Mouse (Mus musculus) thymus, postnatal 25 days (tissue): ENCODE results near the gene Eps15l1.

Experiments
- DNase-seq: peaks from one replicate; pipeline ENCODE4 v3.0.0; 2022

The Eps15l1 gene

DNA sequence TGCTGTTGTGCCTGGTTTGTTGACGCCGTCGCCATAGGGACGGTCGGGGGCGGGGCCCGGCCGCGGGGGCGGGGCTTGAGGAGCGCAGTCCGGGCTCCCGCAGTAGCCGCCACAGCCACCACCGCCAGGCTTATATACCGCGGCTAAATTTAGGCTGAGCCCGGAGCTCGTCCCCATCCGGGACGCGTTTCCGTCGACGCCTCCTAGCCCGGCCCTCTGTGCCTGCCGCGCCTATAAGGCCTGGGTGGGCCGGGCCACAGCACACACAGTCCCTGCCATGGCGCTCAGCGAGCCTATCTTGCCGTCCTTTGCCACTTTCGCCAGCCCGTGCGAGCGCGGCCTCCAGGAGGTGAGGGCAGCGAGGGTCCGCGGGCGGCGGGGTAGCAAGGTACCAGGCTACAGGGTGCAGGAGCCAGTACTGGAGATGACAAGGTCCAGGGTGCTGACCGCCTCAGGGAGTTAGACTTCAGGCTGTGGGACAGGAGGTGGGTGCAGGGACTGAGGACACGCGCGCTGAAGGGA lies 102.4 kb downstream of the Eps15l1 start, which contains the start of gene Klf2:
TSS of gene Klf2 (plus strand) at position 233 of the 522 bp plus-strand sequence.
- DNase-seq = peak; percentile 94

DNA sequence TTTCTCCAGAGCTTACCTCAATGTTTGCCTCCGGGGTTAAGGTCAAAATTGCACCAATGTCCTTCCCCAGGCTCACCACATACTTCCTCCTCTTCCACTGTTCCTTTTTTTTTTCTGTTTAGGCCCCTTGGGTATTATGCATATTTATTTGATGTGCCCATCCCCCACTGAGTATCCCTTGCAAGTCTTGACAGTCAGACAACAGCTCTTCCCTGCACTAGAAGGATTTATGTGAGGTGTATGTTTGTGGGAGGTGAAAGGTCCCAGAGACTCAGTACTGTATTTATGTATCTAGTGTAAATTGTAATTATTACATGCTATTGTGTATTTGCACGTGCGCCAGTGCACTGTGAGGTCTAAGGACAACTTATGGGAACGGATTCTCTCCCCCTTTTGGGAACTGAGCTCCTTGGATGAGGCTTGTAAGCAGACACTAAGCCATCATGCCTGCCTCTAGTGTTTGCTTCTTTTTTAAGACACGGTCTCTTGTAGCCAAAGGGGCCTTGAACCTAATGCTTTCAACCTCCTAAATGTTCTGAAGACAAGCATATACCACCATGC lies 103.4 kb downstream of the Eps15l1 start:
- no peak for DNase-seq

DNA sequence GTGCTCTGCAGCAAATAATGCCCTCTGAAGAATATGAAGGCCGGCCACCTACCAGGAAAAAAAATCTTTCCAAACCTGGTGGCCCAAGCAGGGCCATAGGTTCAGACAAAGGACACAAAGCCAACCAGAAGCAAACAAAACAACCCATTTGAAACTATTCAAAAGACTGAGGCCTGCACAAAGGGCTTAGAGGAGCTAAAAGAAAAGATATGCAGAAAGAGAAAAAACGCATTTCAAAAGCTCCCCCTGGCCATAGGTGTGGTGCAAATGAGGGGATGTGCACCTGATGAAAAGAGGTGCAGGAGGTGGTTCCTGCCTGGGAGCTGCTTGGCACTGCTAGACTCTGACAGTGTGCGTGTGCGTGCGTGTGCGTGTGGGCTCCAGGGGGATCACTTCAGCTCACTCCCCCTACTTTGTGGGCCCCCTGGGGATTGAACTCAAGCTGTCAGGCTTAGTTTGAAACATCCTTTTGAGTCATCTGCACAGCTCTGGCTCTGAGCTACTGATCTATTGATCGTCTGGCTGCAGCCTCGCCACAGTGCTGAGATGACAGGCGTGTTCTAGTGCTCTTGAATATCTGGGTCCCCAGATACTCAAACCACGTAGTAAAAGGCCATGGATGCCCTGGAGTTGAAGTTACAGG lies 105.1 kb downstream of the Eps15l1 start:
- DNase-seq = no peak

DNA sequence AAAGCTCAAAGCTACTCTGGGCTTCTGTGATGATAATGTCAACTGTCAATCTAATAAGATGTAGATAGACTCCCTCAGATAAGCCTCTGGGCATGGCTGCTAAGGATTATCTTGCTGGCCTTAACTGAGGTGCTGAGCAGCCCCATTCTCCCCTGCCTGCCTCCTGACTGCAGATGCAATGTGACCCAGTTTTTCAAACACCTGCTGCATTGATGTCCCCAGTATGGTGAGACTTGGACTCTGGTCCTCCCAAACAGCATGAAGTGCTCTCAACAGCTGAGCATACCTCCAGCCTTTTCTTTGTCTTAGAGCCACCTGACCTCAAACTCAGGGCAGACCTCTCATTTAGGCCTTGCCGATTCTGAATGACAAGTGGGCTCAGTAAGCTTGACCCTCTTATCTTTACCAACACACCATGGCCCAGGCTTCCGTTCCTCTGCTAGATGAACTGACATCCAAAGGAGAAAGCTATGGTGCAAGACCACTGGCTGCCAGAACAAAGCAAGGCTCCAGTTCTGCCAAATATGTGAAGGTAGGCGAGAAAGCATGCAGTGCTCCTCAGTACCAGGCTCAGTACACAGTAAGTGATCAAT lies 108.2 kb downstream of the Eps15l1 start:
- DNase-seq = peak; percentile 64

DNA sequence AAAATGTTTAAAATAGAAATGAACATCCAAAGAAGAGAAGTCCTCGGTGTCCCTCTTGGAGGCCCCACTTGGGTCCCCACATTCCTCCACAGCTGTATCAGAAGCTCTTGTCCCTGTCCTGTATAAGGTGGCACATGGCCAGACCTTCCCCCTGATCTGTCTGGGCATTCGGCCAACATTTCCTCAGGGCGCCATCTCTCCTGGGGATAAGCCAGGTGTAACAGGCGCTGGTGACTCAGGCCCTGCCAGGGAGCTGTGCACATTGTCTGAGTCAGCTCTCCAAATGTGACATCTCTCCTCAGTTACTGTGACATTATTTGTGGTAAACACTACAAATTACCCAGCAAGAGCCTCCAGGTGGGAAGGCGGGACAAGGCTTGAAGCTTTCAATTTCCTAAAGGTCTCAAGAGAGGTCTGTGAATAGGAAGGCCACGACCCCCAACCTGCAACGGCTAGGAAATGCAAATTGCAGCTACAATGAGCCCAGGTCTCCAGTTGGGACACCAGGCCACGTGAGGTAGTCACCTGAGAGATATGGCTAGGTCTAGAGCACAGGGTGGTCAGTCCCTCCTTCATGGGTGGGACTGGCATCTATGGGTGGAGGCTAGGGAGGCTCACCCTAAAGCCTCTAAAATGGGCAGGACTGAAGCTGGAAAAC lies 110.3 kb downstream of the Eps15l1 start:
- DNase-seq = no peak

DNA sequence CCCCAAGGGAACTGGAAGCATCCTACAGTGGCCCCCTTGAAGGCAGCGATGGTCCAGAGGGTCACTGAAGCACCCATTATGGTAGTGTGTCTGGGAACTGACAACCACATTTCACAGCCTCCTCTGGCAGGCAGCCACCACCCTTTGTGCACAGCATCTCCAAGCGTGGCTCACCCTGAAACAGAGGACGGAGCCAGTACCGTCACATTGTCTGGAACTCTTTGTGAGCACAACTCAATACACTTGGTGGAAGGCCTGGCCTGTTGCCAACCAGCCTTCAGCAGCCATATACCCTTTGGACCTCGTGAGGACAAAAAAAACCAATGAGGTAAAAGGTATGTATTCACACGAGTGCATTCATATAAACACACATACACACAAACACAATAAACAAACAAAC lies 113.0 kb downstream of the Eps15l1 start:
- DNase-seq = no peak

DNA sequence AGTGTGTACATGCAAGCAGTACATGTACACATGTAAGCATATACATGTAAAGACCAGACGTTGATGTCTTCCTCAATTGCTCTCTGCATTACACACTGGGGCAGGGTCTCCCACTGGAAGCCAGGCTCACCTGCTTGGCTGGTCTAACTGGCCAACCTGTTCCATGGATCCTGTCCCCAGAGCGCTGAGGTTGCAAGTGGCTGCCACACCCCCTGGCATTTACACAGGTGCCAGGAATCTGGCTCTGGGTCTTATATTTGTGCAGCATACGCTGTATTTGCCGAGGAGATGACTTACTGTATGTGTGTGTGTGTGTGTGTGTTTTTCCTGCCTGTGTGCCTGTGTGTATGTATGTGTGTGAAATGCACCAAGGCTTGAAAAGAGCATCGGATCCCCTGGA lies 114.3 kb downstream of the Eps15l1 start:
- DNase-seq = no peak

DNA sequence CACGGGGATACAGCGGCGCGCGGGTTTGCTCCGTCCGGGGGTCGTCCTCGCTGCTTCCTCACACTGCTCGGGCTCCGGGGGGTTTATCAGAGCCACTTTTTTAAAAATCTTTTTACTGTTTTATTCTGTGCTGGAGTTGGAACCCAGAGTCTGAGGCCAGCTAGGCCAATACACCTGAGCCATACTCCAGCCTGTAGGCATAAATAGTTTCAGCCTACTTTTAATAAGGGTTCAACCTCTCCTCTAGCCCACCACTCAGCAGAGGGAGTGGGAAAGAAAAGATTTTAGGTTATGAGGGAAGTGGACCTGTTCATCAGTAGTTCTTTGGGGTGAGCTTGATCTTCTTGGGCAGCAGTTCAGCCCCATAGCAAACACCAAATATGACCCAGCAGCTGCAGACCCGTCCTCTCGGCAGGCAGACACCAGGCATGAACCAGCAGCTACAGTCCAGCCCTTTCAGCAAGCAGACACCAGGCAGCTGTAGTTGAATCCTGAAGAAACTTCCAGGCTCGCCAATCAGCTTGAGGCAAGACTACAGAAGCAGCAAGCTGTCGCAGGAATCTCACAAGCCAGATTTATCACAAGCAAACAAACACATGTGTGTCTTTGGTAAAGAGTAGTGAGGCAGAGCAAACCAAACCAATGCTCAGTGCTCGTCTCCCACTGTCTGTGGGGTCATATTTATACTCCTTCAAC lies 115.9 kb downstream of the Eps15l1 start, which contains the start of gene Gm10282:
TSS of gene Gm10282 (minus strand) at position 51 of the 696 bp plus-strand sequence.
- no peak for DNase-seq

DNA sequence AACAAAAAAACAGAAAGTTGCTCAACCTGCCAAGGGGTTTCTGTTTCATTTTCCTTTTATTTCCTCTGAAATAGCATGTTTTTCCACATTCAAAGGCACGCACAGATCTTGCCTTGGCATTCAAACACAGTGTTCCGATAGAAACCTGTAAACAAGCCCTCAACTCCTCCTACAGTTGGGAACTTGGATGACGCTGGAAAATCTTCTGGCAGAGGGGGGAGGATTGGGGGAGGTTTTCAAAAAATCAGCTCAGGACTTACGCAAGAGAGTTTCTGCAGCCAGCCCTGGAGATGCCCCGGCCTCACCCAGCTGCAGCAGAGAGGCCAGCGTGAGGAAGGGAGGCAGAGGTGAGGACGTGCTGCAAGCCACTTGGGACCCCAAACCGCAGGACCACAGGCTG lies 117.6 kb downstream of the Eps15l1 start:
- peak; percentile 40 for DNase-seq

DNA sequence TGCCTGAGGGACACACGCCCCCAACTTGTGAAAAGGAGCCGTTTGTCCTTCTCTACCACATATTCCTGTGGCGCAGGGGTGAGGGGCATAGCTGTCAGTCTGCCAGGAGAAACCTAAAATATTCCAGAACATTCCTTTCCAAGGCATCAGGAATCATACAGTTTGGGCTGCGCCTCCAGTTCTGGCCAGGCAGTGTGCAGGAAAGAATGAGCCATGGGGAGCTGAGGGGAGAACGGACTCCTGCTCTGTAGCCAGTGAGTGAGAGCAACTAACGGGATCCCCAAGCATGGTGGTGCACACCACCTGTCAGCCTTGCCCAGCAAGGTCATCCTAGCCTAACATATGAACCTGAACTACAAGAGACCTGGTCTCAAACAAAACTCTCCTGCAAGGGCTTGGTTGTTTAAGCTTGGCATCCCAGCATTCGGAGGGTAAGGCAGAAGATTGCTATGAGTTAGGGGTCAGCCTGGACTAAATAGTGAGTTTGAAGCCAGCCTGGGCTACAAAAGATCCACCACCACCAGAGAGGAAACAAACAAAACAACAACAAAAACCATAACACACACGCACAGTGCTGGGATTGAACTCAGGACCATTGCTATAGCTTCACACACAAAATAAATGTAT lies 118.2 kb downstream of the Eps15l1 start:
- no peak for DNase-seq

DNA sequence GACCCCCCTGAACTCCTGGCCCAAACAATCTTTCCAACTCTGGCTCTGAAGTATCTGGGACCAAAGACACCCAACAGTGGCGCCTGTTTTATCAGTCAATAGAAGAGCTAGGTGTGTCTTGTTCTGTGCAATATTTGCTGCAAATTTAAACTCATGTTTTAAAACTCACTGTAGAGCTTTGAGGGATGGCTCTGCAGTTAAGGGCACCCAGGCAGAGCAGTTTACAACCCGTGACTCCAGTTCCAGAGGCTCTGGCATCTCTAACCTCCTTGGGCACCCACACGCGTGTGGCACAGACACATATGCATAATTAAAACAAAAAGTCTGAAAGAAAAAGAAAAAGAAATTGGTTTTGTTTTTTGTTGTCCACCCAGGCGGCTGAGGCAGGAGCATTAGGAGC lies 119.8 kb downstream of the Eps15l1 start:
- no peak for DNase-seq

DNA sequence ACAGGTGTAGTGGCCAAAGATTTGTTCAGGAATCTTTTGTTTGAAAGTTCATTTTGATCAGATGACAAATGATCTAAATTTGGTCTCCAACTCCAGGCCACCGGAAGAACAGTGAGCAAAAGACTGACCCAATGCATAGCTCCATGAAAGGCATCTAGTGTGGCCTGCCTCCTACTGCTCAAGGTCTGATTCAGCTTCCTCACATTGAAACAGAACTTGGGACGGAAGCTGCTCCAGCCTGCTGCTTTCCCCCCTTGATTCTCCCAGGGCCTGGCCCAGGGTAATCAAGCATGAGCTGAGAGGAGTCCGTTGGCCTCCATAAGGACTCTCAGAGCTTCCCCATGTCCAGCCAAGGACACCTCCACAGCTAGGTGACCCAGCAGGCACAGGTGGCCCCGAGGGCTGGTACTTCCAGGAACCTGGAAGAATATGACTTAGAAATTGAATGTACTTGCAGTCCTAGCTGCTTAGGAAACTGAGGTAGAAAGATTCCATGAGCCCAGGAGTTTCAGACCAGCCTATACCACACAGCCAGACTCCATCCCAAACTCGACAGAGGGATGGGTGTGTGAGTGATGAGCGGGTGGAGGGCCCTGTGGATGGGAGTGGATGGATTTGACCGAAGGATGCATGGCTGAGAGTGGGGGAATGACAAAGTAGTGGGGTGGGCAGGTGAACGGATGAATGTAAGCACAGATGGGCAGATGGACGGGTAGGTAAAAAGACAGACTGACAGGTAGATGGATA lies 120.4 kb downstream of the Eps15l1 start:
- DNase-seq = no peak

DNA sequence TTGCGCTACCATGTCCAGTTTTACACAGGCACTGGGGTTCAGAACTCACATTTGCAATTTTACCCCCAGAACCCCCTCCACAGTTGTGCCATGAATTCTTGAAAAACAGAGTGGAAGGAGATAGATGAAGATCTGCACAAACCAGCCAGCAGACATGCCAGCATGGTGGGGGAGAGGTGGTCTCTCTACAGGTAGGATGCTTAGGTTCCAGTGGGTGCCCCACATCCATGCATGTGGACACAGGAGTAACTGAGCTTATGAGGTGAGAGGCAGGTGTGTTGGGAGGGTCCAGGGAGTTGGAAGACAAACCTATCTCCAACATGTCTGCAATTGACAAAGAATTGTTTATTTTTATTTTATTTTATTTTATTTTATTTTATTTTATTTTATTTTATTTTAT lies 122.3 kb downstream of the Eps15l1 start:
- no peak for DNase-seq

DNA sequence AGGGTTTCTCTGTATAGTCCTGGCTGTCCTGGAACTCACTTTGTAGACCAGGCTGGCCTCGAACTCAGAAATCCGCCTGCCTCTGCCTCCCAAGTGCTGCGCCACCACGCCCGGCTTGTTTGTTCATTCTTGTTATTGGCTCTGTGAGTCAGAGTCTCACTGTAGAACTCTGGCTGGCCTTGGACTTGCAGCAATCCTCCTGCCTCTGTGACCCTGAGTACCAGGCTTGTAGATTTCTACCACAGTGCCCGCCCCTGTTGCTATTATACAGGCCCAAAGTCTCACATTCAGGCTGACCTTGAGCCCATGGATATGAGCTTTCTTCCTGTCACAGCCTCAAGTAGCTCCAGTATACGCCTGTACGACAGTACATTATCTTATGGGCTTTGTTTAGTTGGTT lies 124.7 kb downstream of the Eps15l1 start:
- DNase-seq = no peak

DNA sequence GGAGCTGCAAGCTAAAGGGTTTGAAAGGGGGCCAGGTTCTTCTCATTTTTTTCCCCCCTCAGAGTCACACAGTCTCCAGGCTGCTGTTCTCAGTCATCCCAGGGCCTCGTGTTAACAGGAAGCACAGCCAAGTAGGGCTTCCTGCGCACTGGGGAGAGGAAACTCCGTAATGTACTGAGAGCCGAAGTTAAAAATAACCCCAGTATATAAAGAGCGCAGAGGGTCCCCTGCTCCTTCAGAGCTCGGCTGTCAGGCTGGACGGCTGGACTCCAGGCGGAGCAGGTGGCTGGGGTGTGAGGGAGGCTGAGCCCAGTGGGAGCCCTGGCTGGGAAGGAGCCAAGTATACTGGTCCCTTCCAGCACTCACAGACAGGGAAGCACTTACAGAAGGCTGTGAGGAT lies 125.6 kb downstream of the Eps15l1 start:
- DNase-seq = peak; percentile 62

DNA sequence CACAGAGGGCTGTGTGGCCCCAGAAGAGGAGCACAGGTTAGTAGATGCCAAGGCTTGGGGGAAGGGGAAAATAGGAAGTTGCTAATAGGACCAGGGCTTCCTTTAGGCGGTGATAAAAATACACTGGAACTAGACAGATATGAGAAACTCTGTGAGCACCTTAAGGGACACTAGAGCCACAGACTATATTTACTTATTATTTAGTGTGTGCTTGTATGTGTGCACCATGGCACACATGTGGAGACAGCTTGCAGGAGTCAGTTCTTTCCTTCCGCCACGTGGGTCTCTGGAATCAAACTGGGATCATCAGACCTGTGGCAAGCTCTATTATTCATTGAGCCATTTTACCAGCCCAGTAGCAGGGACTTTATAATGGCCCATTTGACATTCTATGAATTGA lies 126.1 kb downstream of the Eps15l1 start:
- no peak for DNase-seq

DNA sequence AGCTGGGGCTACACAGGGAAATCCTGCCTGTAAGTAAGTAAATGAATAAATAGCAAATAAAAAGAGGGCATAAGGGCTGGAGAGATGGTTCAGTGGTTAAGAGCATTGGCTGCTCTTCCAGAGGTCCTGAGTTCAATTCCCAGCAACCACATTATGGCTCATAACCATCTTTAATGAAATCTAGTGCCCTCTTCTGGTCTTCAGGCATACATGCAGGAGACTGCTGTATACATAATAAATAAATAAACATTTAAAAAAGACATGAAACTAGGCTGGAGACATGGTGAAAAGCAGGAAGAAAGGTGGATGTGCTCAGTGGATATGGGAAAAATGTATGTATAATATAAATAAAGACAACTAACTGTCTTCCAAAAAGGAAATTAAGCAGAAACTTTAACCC lies 128.0 kb downstream of the Eps15l1 start:
- DNase-seq = no peak

DNA sequence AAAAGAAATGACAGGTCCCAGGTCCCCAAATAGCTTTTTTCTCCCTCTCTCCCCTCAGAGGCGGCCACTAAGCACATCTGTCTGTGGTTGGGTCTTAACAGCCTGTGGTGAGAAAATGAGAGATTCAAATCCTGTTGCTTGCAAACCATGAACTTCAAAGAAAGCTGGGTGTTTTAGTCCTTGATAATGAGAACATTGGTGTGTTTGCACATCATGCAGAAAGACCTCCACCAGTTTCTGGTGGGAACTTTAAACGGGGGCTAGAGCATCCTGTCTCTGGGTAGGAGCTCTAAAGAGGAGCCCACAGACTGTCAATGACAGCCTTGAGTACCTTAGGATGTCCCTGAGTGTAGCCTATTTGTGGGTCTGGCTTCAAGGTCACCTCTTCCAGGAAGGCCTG lies 130.2 kb downstream of the Eps15l1 start:
- no peak for DNase-seq
